In genomic region chr9:20951441-20951840, GRCm38 (mm10) we compare ENCODE assay signal across 7 mouse cellular contexts. TPM values are rescaled to one million over a fixed set of nuclear protein-coding genes. Genes with fewer than 3 reads are reported as not detected.
DNase-seq lines count a peak whose midpoint lies in the region; ATAC-seq lines count a peak whose summit lies in the region.

No protein-coding gene starts in this region.

- no peaks in the 10 kb centered on the region for H3K27me3 ChIP-seq in heart, embryonic 14.5 days (ENCODE audit: control insufficient read depth, insufficient read depth, low read length)
- no peaks in the 10 kb centered on the region for H3K27me3 ChIP-seq in midbrain, embryonic 11.5 days (ENCODE audit: control insufficient read depth, insufficient read depth, low read length)

- peak overlapping the region; percentile 82 to 88; a peak in 3 of 4 replicates for H3K27ac ChIP-seq in heart, embryonic 14.5 days (replicated peaks in 1 of 2; ENCODE audit: control insufficient read depth in 1 of 2, insufficient read depth in 1 of 2, low read depth in 2 of 2, low read length in 2 of 2)
- no peak overlapping the region for H3K27ac ChIP-seq in midbrain, embryonic 11.5 days (ENCODE audit: low read depth, low read length)

- 9% methylated on average over 14 of the region's 14 CpGs for WGBS in heart, embryonic 14.5 days
- WGBS in midbrain, embryonic 11.5 days, result 28% methylated on average over 14 of the region's 14 CpGs

- H3K9me3 ChIP-seq in heart, embryonic 14.5 days (ENCODE audit: control insufficient read depth, low read length), result no peaks in the 10 kb centered on the region
- H3K9me3 ChIP-seq in midbrain, embryonic 11.5 days (ENCODE audit: control insufficient read depth, low read length), result no peaks in the 10 kb centered on the region

- H3K4me1 ChIP-seq in heart, embryonic 14.5 days (ENCODE audit: control insufficient read depth in 2 of 2, insufficient read depth in 2 of 2, low read length in 2 of 2), result peaks cover 4 to 13% of the 10 kb centered on the region in 2 experiments; a peak in 3 of 4 replicates
- peaks cover 11% of the 10 kb centered on the region for H3K4me1 ChIP-seq in midbrain, embryonic 11.5 days (ENCODE audit: control insufficient read depth, insufficient read depth, low read length)

- peak overlapping the region; percentile 82 to 88 for H3K4me3 ChIP-seq in heart, embryonic 14.5 days (ENCODE audit: control insufficient read depth in 1 of 2, insufficient read depth in 1 of 2, low read depth in 1 of 2, low read length in 2 of 2)
- H3K4me3 ChIP-seq in midbrain, embryonic 11.5 days (ENCODE audit: low read depth, low read length), result peak overlapping the region; percentile 77

- H3K36me3 ChIP-seq in heart, embryonic 14.5 days (ENCODE audit: control insufficient read depth, insufficient read depth, low read length), result no peaks in the 10 kb centered on the region
- H3K36me3 ChIP-seq in midbrain, embryonic 11.5 days (ENCODE audit: control insufficient read depth, insufficient read depth, low read length), result no peaks in the 10 kb centered on the region

- peak; percentile 49 for DNase-seq in 416B (ENCODE audit: low read depth)
- peak; percentile 24 for DNase-seq in ES-CJ7 (ENCODE audit: low read depth, low spot score)
- peak; percentile 27 to 55 for DNase-seq in cerebellum, postnatal 14 days
- peak; percentile 51 to 63 for DNase-seq in kidney, postnatal 4 days
- DNase-seq in midbrain, embryonic 11.5 days (ENCODE audit: low spot score, missing footprints), result peak; percentile 87
- no peak for DNase-seq in thymus, postnatal 36 days

- H3K9ac ChIP-seq in heart, embryonic 14.5 days (ENCODE audit: low read length), result peak overlapping the region; percentile 88
- H3K9ac ChIP-seq in midbrain, embryonic 11.5 days (ENCODE audit: low read length), result peak overlapping the region; percentile 69

- H3K4me2 ChIP-seq in heart, embryonic 14.5 days (ENCODE audit: low read length), result peak overlapping the region; percentile 93
- H3K4me2 ChIP-seq in midbrain, embryonic 11.5 days, result peak overlapping the region; percentile 67

- ATAC-seq in heart, embryonic 14.5 days (ENCODE audit: insufficient number of reproducible peaks, insufficient read depth, low FRiP score, low read depth), result peak; percentile 20; the same call in 1 of the 2 replicates
- no peak for ATAC-seq in midbrain, embryonic 11.5 days (ENCODE audit: low FRiP score)

RNA-seq across cellular contexts. Expression of gene Dnmt1, which starts 8.2 kb away (rescaled TPM):
- 35.2 and 39.4 TPM in 2 replicates for polyA plus RNA-seq in heart, embryonic 14.5 days (2014; fragmentation: Nextera tagmentation; extraction: Ambion mirVana)
- 67.4 and 73.3 TPM in 2 replicates for polyA plus RNA-seq in midbrain, embryonic 11.5 days (2014; fragmentation: Nextera tagmentation; extraction: Ambion mirVana)

RNA-seq across cellular contexts. Expression of gene S1pr2, which starts 25.1 kb away (rescaled TPM):
- 20.1 and 21.5 TPM in 2 replicates for polyA plus RNA-seq in heart, embryonic 14.5 days (2014; fragmentation: Nextera tagmentation; extraction: Ambion mirVana)
- polyA plus RNA-seq in midbrain, embryonic 11.5 days (2014; fragmentation: Nextera tagmentation; extraction: Ambion mirVana), result 18.1 and 20.1 TPM in 2 replicates

RNA-seq across cellular contexts. Expression of gene Mrpl4, which starts 51.1 kb away (rescaled TPM):
- 151 and 160 TPM in 2 replicates for polyA plus RNA-seq in heart, embryonic 14.5 days (2014; fragmentation: Nextera tagmentation; extraction: Ambion mirVana)
- polyA plus RNA-seq in midbrain, embryonic 11.5 days (2014; fragmentation: Nextera tagmentation; extraction: Ambion mirVana), result 120 and 121 TPM in 2 replicates

RNA-seq across cellular contexts. Expression of gene Eif3g, which starts 53.0 kb away (rescaled TPM):
- 188 and 202 TPM in 2 replicates for polyA plus RNA-seq in heart, embryonic 14.5 days (2014; fragmentation: Nextera tagmentation; extraction: Ambion mirVana)
- polyA plus RNA-seq in midbrain, embryonic 11.5 days (2014; fragmentation: Nextera tagmentation; extraction: Ambion mirVana), result 348 and 354 TPM in 2 replicates

Comparison
In these comparisons a context has a peak if more than half of its experiments do, and no peak if none do; other contexts are left out.
1. DNase-seq: peak in 416B (single experiment), ES-CJ7 (single experiment), cerebellum, postnatal 14 days (2 of 2), kidney, postnatal 4 days (2 of 2) and midbrain, embryonic 11.5 days (single experiment); none in thymus, postnatal 36 days (0 of 2).